Mouse (Mus musculus): Measurements from ENCODE around the gene Capn11.
A peak's percentile ranks its signal among the peaks of the same experiment; 100 is the strongest.

Gene Capn11

DNA sequence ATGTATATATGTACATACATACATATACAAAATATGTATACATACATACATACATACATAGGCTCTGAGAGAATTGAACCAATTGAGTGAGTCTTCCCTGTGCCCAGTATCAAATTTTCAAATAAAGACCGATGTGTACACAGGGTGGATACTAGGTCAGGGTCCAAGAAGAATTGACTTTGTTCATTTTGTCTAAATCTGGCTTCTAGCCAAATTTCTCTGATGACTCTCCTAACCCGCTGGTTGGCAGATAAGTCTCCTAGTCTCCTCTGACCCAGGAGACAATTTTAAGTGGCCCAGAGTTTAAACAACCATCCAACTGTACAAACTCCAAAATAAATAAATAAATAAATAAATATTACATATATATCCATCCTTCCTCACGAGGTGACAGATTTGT, 60.2 kb downstream of the Capn11 start:
- DNase-seq (ENCODE audit: low spot score in 2 of 2) = no peak

DNA sequence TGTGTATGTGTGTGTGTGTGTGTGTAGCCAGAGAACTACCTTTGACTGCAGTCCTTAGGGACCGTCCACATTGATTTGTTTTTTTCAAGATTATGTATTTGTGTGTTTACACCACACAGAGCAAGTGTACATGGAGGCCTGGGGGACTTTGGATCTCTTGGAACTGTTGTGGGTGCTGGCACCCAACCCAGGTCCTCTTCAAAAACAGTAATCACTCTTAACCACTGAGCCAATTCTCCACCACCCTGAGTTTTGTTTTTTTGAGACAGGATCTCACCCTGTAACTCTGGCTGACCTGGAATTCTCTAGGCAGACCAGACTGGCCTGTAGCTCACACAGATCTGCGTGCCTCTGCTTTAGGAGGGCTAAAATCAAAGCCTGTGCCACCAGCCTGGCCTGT, 60.7 kb downstream of the Capn11 start:
- DNase-seq (ENCODE audit: low spot score in 2 of 2) = no peak

DNA sequence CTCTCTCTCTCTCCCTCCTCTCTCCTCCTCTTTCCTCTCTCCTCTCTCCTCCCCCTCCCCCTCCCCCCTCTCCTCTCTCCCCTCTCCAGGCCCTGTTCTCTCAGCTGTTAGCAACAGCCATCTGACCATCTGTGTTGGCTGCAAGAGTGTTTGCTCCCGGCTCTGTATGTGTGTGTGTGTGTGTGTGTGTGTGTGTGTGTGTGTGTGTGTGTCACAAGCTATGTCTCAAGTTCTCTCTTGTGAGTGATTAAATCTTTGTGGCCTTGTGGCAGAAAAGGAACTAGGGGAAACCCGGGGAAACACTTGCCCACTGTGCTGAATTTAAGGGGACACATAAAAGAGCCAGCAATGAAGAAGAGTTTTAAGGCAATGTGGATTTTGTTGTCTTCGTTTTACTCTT, 61.3 kb downstream of the Capn11 start:
- no peak for DNase-seq (ENCODE audit: low spot score in 2 of 2)

DNA sequence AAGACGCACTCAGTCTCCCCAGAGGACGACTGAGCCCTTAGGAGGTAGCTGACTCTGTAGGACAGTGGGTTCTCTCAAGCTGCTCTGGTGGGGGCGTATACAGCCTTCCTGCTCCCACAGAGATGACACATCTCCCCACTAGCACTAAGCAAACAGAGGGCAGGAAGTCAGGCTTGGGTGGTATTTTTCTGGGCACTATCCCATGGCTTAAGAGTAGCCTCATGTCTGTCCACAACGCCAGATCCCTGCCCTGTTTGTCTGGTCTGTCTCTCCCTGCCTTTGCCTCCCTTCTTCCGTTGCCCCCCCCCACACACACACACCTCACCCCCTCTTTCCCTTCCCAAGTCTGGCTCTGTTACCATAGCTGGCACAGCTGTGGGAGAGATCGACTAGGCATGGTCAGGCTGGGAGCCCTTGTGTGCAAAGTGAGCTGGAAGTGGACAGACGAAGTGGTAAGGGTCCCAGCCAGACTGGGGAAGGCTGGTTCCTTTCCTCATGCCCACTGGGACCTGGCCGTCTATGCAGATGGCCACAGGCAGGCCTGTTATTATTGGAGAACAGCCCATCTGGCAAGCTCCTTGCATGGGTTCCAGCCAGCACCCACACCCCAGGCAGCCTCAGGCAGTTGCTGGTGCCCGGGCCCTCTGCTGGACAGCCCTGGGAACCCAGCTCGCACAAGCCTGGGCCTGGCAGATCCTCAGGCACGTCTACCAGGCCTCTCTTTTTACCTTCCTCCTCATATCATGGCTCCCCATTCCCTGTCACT, 62.3 kb downstream of the Capn11 start:
- DNase-seq (ENCODE audit: low spot score in 2 of 2) = peak; percentile 72 to 83

DNA sequence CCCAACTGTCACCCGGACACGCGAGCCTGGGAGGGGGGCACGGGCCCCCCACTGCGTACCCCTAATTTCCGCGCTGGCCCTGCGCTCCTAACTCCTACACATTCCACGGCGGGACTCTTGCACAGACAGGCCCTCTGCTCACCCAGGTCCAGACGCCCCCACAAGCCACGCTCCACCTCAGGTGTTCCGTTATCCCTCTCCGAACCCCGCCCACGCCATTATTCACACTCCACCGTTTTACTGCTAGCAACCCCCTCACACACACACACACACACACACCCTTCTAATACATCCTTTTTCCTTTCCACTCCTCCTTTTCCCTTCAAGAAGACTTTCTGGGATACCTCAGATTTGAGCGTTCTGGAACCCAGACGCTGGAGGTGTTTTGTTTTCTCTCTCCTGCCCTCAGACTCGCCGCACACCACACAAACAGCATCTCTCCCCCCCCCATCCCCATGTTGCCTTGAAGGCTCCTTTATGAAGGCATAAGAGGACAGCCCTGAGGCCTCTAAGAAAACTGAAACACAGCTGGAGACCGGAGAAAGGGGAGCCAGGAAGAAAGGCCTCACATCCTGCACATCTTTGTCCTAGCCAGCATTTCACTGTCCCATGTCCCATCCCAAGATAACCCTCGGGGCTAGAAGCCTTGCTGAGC, 63.3 kb downstream of the Capn11 start:
- no peak for DNase-seq (ENCODE audit: low spot score in 2 of 2)

DNA sequence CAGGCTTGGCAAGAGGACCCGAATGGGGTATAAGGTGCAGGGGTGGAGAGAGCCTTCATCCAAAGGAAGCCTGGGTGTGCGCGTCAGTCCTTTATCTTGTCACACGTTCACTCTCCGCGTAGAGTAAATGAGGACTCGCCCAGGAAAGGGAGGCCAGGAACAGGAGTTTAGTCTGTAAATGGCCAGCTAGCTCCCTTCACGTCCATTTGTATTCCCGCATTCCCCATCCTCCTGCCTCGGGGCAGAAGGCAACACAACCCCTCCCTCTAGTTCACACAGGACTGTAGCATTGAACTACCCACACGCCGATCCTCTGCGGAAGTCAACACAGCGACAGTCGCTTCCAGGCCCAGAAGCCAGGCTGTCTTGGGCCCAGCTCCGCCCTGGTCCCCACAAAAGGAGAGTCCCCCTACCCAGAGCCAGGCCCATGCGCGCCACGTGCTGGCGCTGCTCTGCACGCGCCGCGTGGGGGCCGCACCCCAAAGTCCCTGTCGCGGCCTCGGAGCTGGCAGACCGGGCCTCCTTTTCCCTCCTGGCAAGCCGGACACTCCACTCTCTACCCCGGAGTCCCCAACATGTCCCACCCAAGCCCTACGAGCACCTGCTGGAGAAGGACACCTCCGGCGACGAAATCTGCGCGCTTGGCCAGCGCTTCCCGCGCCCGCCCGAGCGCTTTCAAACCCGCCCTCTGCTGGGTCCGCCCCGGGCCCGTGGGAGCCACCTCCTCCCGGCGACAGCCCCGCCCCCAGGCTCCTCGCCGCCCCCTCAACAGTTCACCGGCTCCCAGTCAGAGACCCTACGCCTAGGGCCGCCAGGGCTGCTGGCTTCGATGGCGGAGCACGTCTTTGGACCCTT, 64.0 kb downstream of the Capn11 start:
- peak; percentile 78 to 81 for DNase-seq (ENCODE audit: low spot score in 2 of 2)

DNA sequence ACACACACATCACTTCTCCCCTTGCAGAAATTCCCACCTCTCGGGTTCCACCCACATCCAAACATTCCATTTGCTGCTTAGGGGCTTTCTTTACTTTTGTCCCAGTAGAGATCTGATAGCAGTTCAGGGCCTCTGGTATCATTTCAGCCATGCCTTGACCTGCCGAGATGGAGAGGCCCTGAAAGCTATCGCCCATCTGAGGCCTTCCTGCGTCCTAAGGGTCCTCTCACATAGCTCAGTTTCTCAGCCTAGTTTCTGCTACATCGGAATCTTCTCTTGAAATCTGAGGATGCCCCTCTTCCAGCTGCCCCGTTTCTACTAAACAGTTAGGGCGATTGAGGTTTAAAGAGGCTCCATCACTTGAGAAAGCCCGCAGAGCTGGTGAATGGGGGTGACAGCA, 64.9 kb downstream of the Capn11 start:
- DNase-seq (ENCODE audit: low spot score in 2 of 2) = no peak

DNA sequence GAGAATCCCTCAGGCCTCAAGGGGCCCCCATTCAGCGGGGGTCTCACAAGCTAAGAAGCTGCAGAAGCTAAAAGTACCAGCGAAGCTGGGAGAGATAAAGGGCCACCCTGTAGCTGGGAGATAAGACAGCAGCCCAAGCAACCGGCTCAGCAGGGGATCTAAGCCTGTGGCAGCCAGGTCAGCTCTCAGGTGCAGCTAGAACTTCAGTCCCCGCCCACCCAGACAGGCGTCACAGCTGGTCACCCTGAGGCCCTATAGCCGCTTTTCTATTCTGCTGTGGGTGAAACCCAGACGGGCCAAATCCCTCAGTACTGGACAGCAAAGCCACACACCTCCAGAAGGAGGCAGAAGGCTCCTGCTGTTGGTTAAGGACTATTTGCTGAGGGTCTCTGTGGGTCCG, 65.6 kb downstream of the Capn11 start:
- DNase-seq (ENCODE audit: low spot score in 2 of 2) = no peak

DNA sequence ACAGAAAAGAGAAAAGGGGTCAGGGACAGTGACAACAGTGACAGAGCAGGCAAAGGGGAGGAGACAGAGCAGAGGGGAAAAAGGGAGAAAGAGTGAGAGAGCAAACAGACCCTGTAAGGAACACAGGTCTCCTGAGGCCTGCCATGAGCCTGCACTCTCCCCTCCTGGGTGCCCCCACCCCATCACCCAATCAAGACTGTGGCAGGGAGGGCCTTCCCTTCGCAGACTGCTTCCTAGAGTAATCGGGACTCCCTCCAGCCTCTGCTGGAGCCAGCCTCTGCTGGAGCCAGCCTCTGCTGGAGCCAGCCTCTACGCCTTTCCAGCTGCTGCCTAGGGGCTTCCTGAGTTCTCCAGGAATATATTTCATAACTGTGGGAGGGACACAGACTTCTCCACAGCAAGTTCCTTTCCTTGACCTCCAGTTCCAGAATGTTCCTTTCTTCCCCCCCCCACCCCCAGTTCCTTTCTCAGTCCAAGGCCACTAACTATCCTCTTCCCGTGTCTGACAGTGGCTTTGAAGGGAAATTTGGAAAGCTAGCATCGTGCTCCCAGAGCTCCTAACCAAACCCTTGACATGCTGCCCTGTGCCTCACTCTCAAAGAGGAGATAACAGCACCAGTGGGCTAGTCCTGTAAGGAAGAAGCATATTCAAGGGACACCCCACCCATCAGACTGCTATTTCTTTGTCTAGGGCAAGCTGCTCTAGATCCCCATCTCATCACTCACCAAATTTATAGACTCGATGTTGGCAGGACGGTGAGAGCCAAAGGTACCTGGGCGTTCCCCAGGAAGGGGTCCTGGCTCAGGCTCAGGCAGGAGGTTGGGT, 66.3 kb downstream of the Capn11 start:
- peak in 1 of 2 experiments; percentile 64 for DNase-seq (ENCODE audit: low spot score in 2 of 2)

DNA sequence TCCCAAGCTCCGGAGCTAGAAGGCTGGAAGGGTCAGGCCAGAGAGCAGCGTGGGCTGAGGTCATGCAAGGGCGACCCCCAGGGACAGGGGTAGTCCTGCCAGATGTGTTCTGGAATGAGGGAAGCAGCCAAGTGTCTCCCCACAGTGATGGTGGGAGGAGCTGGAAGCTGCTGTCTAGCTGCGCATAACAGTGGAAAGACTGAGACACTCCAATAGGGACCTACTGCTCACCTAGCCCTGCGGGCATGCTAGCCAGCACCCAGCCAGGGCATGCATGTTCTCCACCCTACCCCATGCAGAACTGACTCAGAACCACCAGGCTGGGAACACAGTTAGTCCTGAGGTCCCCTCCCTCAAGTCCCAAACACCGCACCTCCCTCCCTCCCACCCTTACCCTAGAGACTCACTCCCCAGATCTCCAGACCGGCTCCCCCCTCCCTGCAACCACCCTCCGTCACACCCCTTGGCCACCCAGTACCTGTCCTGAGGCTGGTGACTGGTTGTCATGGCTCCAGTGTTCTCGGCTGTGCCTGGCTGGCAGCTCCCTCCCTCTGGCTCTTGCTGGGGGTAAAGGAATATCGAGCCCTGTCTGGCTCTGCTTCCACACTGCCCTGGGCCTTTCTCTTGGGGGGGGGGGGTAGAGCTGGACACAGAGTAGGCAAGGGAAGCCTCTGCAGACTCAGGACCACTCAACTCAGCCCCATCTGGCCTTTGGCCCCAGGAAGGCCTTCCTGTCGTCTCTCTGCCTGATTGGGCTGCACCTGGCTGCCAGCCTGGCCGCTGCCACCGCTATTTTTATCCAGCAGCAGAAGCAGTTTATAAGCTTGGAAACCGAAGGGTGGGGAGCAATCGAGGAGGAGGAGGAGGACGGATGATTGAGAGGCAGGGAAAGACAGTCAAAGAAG, 67.2 kb downstream of the Capn11 start:
- DNase-seq (ENCODE audit: low spot score in 2 of 2) = peak in 1 of 2 experiments; percentile 52

DNA sequence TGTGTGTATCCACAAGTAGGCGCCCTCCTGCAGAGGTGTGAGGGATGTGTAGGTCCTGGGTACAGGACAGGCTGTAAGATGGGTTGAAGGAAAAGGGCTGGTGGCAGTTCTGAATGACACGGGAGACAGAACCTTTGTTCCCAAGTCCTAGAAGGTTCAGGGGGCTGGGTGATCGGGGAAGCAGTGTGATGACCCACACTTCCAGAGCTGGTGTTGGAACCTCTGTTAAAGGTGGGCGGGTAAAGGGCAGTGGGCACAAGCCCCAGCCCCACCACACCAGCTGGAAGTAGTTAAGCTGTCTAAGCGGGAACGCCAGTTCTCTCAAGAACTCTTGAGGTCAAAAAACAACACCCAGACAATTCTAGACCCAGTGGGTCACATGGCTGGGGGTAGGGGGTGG, 68.7 kb downstream of the Capn11 start:
- no peak for DNase-seq (ENCODE audit: low spot score in 2 of 2)

DNA sequence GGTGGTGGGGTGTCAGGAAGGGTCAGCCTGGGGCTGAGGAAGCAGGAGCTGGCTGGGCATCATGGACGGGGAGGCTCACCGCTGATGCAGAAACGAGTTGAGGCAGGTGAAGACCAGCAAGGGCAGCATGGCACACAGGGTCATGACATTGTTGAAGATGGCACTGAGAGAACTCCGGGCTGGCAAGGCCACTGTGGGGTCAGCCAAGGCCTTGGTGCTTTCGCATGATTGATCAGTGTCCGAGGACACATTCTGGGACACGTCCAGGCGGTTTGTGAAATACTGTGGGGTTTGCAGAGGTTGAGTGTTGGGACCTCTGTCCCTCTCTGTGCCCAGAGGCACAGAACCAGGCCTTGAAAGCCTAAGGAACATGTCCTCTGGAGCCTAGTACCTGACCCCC, 69.3 kb downstream of the Capn11 start:
- no peak for DNase-seq (ENCODE audit: low spot score in 2 of 2)

DNA sequence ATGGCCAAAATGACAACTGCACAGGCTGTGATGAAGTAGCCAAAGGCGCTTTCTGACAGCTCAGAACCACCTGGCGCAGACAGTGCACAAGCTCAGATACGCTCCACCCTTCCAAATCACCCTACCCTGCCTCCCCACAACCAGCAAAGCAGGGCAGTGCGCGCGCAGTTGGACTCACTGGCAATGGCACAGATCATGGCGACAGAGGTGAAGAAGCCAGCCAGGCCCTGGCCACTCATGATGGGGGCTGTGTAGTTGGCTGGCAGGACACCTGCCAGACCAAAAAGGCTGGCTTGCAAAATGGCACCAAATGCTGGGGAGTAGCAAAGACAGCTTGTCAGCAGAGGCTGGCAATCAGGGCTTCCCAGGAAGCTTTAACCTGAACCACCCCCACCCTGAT, 69.9 kb downstream of the Capn11 start:
- no peak for DNase-seq (ENCODE audit: low spot score in 2 of 2)

DNA sequence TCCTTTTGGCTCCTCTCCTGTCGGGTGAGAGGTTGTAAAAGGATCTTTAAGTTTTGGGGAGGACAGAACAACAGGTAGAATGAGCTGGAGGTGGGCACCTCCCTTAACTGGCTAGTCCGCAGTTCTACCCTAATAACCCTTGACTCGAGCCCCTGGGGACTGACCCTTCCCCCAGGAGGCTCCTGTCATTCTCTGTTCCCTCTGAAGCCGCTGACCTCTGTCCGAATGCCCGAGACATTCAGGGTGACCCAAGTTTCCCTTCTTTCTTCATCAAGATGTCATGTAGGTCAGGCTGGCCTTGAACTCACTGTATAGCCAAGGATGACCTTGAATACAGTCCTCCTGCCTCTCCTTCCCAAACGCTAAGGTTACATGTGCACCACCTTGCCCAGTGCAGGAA, 70.8 kb downstream of the Capn11 start:
- no peak for DNase-seq (ENCODE audit: low spot score in 2 of 2)

DNA sequence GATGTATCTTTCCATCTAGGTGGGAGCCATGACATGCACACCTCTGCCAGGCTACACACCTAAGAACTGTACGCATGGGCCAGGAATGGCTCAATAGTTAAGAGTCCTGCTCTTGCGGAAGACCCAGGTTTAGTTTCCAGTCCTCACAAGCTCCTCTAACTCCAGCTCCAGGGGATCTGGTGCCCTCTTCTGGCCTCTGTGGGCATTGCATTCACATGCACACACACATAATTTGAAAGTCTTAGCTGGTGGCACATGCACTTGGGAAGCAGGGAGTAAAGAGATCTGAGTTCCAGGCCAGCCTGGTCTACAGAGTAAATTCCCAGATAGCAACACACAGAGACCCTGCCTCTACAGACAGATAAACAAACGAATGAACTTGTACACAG, 72.7 kb downstream of the Capn11 start:
- DNase-seq (ENCODE audit: low spot score in 2 of 2) = no peak

DNA sequence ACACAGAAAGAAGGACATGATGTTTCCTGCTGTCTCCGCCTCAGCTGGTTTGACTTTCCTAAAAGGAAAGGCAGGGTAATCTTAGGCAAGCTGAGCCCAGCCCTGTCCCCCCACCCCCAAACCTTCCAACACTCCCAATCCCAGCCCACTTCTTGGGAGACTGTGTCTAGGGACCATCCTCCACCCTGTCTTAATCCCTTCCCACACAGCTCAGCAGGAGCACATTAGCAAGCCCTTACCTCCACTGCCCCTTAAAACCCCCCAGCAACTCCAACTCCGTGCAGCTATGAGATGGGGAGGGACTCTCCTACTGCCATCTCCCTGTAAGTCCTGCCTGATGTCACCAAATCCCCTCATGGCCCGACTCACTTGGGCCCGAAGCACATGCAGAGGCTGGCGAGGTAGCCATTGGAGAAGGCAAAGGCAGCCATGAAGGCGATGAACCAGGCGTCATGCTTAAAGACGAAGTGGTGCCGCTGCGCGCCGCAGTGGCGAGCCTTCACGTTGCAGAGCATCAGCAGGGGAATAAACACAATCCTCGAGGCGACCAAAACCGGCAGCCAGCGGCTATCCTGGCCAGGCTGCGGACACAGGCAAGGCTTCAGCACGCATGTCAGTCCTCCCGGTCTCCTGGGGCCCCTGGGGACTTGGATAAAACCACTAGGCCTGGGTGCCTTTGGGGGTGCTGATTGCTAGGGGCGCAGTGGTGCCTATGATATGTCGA, 73.2 kb downstream of the Capn11 start:
- DNase-seq (ENCODE audit: low spot score in 2 of 2) = no peak

DNA sequence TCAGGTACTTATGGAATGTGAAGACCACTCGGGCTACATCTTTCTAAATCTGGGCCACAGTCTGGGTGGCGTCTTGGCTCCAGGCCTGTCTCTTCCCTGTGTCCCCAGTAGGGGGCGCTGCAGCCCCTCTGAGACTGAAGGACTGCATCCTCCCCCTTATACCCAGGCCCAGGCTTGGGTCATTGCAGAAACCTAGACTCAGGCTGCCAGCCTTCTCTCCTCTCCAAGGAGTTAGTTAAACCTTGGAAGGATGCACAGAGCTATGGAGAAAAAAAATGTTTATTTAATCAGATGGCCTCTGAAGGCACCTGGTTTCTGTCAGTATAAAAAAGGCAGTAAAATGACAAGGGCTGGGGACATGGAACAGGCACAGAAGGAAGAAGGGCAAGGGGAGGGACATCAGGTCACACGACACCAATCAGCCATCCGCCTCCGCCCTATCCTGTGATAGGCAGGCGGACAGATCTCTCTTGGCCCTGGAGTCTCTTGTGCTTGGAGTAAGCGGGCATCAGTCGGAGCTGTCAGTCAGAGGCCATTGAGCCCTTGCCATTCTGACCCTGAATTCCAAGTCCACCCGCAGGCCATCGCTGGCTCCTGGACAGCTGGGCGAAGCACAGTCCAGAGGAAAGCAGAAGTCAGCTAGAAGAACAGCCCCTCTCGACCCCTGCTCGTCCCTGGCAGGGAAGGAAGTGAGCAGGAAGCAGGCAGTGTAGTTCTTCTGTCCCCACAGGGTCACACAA, 74.0 kb downstream of the Capn11 start:
- peak; percentile 74 to 84 for DNase-seq (ENCODE audit: low spot score in 2 of 2)

DNA sequence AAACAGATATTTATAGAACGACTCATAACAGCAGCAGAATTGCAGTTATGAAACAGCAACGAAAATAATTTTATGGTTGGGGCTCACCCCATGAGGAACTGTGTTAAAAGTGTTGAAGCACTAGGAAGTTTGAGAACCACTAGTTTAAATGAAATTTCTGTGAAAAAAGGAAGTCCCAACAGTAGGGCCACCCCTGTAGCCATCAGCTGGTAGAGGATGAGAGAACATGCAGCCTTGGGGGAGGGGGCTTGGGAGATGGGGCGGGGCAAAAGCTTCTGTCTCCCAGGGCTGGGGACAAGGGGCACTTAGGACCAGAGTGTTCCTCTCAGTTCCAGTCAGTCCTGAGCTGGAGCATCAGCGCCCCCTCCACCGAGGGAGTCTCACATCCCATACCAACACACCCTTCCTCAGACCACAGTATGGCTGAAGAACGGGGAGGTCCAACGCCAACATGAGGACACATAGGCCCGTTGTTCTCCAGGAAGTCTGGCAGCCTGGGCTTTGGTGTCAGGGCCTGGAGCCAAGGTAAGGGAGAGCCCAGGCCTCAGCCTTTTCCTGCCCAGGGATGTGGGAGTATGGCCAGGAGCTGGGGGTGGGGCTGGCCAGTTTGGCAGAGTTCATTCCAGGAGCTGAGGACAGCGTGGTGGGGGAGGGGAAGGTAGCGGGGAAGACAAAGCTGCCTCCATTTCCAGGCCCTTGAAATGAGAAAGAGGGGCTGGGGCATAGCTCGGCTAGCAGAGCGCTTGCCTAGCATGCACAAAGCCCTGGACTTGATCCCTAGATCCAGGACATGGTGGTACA, 74.8 kb downstream of the Capn11 start:
- DNase-seq (ENCODE audit: low spot score in 2 of 2) = peak; percentile 83

All from urinary bladder, postnatal 4 days (tissue).